Mouse (Mus musculus) layer of hippocampus, postnatal 10 days (tissue): Measurements from ENCODE around the gene Akt1. TPM values are rescaled to one million over a fixed set of nuclear protein-coding genes. Genes with fewer than 3 reads are reported as not detected.

Source experiments
- DNase-seq, 2 experiments: peaks; one replicate each; pipeline ENCODE4 v3.0.0; 2021; ENCODE audit warnings: low spot score in 2 of 2
- total RNA-seq, 2 experiments: library from RNA; stranded (reverse); gene quantifications; 2 replicates each; pipeline ENCODE4 v1.2.3; 2021

Gene Akt1
- total RNA-seq, 2 experiments from 2014 or later: 182 to 185 TPM

- DNase-seq: no peak
These were observed 11.4 kb downstream of the Akt1 start for GRCm38 (mm10) chr12:112663303-112663702.

GRCm38 (mm10) chr12:112661851-112662250 is 12.8 kb downstream of the Akt1 start:
- DNase-seq: no peak

- DNase-seq: no peak
These were observed 13.4 kb downstream of the Akt1 start for GRCm38 (mm10) chr12:112661327-112661605.

GRCm38 (mm10) chr12:112660576-112661326 is 13.9 kb downstream of the Akt1 start:
- no peak for DNase-seq

- DNase-seq: peak; percentile 79 to 81
These were observed 15.6 kb downstream of the Akt1 start for GRCm38 (mm10) chr12:112659109-112659508.

GRCm38 (mm10) chr12:112658619-112659018 is 16.1 kb downstream of the Akt1 start:
- DNase-seq: no peak

- DNase-seq: no peak
These were observed 20.6 kb downstream of the Akt1 start for GRCm38 (mm10) chr12:112654076-112654475.

- peak; percentile 90 to 92 for DNase-seq
These were observed 21.4 kb downstream of the Akt1 start for GRCm38 (mm10) chr12:112653157-112653824.

- DNase-seq: no peak
These were observed 22.8 kb downstream of the Akt1 start for GRCm38 (mm10) chr12:112651778-112652439.

- DNase-seq: no peak
These were observed 26.6 kb downstream of the Akt1 start for GRCm38 (mm10) chr12:112648081-112648480.

- no peak for DNase-seq
These were observed 28.5 kb downstream of the Akt1 start for GRCm38 (mm10) chr12:112646139-112646538.

- peak; percentile 62 to 72 for DNase-seq
These were observed 29.7 kb downstream of the Akt1 start for GRCm38 (mm10) chr12:112644855-112645506.

GRCm38 (mm10) chr12:112644180-112644854 is 30.4 kb downstream of the Akt1 start, which contains the start of gene Siva1:
Siva1 (plus strand) TSS chr12:112644679.
- DNase-seq: peak; percentile 94 to 95

GRCm38 (mm10) chr12:112643126-112643525 is 31.6 kb downstream of the Akt1 start:
- no peak for DNase-seq

GRCm38 (mm10) chr12:112639526-112639925 is 35.2 kb downstream of the Akt1 start:
- DNase-seq: no peak

GRCm38 (mm10) chr12:112633686-112634085 is 41.0 kb downstream of the Akt1 start:
- no peak for DNase-seq

GRCm38 (mm10) chr12:112632907-112633306 is 41.8 kb downstream of the Akt1 start:
- no peak for DNase-seq

GRCm38 (mm10) chr12:112632084-112632777 is 42.5 kb downstream of the Akt1 start:
- DNase-seq: no peak

- DNase-seq: no peak
These were observed 43.2 kb downstream of the Akt1 start for GRCm38 (mm10) chr12:112631472-112631871.

- no peak for DNase-seq
These were observed 43.9 kb downstream of the Akt1 start for GRCm38 (mm10) chr12:112630796-112631195.

GRCm38 (mm10) chr12:112630029-112630428 is 44.7 kb downstream of the Akt1 start:
- DNase-seq: no peak
